Mouse (Mus musculus) heart, adult 9 months (tissue): ENCODE data around the gene Lama1.
A peak's percentile ranks its signal among the peaks of the same experiment; 100 is the strongest.
"Not testable (repeated sequence)": the region's sequence is repeated elsewhere in the genome, so short reads cannot be mapped to it uniquely, and the experiment has no call there.

ENCODE experiments used
- DNase-seq, 2 experiments: peaks; one replicate each; pipeline ENCODE4 v3.0.0; 2022; ENCODE audit warnings: low spot score in 2 of 2

The Lama1 gene

DNA sequence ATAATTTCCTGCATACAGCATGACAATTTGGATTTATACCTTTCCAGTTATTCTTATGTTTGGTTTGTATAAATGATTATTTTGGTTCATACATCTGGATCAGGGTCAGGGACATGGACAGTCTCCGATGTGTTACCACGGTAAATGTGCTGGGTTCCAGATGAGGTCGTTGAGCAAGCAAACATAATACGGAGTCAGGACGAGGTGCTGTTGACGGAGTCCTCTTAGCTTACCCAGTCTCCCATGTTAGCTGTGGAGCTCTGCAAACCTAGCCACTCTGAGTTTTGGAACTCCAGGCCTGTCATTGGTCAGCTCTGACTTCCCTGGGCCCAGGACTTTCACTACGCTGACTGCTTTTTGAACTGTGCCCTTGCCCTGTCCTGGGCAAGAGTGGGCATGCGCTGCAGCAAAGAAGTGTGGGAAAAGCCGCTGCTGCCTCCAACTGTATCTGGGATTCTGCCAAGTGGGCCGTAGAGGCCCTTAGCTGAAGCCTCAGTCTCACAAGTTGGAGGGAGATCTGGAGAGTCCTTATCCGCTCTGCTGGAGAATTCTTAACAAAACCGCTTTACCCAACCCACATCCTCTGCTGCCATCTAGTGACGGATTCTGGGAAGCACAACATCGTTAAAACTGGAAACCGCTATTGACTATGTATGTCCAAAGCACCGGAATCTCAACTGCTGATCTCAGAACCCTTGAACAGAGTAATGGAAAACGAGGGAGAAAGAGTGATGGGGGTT is 140.5 kb downstream of the Lama1 start:
- peak; percentile 13 to 39 for DNase-seq

DNA sequence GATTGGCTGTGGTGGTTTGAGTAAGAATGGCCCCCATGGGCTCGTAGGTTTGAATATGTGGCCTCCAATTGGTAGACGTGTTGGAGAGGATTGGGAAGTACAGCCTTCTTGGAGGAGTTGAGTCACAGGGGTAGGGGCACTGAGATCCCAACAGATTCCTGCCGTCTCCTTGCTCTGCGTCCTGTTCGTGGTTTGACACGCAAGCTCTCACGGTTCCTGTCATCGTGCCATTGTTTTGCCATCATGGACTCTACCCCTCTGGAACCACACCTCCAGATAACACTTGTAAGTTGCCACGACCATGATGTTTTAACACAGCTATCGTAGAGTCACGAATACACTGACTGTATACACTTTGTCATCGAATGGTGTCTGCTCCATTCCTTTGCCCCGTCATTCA is 141.9 kb downstream of the Lama1 start:
- DNase-seq, result no peak

DNA sequence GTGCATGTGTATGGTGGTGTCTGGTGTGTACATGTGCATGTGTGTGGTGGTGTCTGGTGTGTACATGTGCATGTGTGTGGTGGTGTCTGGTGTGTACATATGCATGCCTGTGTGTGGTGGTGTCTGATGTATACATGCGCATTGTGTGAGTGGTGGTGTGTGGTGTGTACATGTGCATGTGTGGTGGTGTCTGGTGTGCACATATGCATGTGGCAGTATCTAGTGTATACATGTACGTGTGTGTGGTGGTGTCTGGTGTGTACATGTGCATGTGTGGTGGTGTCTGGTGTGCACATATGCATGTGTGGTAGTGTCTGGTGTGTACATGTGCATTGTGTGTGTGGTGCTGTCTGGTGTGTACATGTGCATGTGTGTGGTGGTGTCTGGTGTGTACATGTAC is 144.4 kb downstream of the Lama1 start:
- DNase-seq, result not testable (repeated sequence)

DNA sequence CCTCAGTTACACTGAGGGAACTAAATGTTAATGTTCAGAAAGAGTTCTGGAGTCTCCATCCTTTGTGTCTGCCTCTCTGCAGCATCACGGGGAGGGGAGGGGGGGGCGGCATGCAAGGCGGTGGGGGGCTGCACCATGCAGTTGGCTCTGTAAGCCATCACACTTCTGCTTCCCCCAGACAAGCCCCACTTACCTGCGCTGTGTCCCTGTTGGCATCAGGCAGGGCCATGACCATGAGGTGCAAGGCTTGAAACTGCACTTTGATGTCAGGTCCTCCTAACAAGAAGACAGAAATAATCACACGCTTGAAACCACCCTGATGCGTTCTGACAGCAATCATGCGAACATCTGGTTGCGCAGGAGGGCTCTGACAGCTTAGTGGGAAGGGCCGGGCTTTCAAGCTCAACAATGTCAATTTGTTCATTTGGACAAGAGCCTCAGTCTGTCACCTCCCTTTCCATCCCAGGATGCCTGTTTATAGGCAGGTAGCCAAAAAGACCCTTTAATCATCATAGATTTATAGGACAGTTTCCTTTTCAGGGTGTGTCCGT is 164.1 kb downstream of the Lama1 start:
- no peak for DNase-seq

DNA sequence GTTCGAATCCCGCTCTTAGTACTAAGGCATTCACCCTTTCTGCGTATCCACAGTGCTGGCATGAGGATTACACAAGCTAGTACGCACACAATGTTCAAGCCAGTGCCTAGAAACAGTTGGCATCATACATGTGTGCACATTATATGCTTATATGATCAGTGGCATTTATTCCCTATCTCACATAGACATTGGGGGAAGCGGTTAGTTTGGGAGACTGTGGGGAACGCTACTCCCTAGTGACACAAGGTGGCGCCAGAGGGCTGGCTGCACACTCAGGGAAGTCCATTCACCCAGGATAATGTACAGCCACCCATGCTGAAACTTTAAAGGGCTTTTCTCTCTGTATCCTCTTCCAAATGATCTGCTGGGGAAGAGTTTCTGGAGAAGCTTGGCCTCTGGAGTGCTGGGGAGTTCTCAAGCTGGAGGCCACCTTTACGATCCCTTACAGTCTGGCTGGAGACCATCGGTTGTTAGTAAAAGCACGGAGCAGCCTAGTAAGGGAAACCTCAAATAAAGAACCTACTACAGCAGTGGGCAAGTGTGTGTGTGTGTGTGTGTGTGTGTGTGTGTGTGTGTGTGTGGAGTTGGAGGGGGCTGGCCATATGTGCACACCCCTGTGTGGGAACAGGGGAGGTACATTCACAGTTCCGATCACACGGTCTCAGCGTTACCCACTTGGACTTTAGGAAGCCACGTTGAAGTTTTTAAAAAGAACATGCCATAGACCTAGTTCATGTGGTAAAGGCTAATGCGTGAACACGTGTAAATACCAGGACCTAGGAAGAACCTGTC is 164.9 kb downstream of the Lama1 start:
- DNase-seq, result peak; percentile 25 to 46

DNA sequence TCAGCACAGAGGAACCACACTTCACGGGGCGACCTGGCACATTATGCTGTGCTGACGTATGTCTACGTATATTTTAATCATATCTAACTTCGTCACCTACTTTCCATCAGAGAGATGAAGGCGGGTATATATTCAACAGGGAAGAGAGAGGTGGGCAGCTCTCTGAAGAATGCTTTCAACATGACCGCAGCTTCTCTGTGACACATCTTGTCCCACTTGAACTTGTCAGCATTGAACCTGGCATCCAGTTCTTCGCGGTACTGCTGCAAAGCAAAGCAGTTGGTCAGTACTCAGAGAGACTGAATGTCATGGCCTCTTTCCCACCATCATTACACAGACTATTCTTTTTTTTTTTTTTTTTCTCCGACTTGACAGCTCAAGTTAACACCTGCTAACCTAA is 167.3 kb downstream of the Lama1 start:
- no peak for DNase-seq

DNA sequence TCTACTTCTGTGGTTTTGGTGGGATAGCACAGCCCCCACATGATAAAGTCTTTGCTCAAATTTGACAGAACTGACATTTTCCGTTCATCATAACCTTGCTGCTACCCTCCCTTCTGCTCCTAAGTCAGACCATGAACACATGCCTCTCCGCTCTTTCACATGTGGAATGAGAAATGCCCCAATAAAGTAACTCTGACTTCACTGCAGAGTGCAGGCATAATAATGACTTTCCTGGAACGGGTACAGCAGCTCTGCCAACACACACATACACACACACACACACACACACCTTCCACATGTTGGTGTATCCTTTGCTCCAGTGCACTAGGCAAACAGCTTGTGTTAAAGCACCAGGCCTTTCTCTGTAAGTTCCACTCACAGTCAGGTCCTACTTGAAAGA is 167.9 kb downstream of the Lama1 start:
- no peak for DNase-seq

DNA sequence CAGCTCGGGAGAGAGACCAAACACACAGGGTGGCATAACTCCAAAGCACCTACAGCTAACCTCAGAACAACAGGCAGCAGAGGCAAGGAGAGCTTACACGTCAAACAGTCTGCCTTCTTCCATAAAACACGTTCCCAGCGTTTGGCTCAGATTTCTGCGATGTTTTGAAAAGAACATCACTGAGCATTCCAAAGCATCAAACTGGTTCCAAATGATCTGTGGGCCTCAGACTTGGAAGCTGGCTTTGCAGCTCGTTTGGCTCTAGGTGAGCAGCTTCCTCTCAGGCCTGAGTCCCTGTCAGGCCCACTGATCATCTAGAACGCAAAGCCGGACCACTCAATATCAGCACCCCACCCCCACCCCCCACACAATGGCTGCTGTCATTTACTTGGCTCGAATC is 169.0 kb downstream of the Lama1 start:
- DNase-seq, result peak; percentile 18 to 27

DNA sequence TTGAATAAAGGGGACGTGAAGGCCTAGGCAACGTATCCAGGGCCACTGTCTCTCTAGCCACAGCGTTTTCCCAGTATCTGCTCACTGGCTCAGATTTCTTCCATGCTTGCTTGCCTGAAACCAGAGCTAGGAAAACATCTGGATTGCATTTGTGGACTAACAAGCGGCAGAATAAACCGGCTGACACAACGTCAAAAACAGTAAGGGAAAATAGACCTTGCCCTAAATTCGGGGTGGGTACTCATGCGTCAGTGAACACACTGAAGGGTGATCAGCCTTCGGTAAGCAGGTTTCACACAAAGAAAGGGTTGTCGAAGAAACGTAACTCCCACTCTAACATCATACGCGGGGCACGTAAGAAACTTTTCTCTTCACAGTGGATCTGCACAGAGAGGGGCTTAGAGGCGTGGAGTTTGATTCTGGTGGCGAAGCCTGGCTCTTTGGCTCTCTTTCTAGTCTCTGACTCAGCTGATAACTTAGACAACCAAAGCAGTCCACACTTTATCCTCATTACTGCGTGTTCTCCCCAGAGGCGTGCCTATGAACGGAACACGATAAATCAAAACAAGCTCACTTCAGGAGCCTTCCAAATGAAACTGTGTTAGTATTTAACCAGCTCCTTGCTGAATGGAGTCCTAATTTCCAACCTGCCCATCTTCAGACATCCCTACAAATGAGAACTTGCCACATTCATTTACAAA is 169.6 kb downstream of the Lama1 start:
- peak; percentile 24 to 49 for DNase-seq

DNA sequence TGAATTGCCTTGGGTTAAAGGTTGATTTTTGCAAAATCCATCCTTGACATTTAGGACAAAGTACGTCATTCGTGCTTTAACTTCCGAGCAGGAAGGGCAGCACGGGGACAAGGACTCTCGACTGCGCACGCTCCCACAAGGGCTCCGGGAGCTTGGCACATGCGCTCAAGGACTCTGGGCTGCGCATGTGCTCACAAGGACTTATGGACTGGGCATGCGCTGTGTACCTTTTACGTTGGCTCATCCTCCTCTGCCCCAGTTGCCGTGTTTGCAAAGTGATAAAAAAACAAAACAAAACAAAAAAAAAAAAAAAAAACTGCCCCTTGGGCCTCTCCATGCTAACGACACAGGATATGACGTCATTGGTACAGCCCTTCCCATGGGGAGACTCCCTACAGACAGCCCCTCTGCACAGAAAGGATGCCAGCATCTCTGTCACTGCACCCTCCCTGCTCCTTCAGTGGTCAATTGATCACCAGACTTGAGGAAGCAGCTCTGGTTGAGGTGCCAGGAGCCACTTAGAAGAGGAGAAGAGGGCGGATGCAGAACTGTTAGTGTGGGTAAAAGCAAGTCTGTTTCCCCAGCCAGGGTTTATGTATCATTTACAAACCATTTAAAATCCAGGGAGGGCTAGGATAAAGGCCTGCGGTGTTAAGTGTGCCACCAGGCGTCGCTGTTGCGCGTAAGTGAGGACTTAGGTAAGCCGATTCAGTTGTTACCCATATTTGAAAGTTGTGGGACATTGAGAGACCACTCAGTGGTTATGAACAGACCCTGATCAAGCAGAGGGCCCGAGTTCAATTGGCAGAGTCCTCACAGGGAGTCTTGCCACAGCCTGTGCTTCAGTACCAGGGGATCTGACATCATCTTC is 172.9 kb downstream of the Lama1 start:
- peak in 1 of 2 experiments; percentile 41 for DNase-seq
